Mouse (Mus musculus) frontal cortex, postnatal 14 days (tissue): Measurements from ENCODE around the gene Atp6v1e2.
A peak's percentile ranks its signal among the peaks of the same experiment; 100 is the strongest.

Experiments used
- DNase-seq, 2 experiments: peaks; one replicate each; pipeline ENCODE4 v3.0.0; 2022; ENCODE audit warnings: low spot score in 2 of 2

Gene Atp6v1e2

GRCm38 (mm10) chr17:86964502-86964901, 16.8 kb upstream of the Atp6v1e2 start:
- DNase-seq, result peak; percentile 47 to 71

- DNase-seq, result no peak
These were observed 16.3 kb upstream of the Atp6v1e2 start for GRCm38 (mm10) chr17:86964041-86964440.

GRCm38 (mm10) chr17:86963586-86963902, 15.8 kb upstream of the Atp6v1e2 start:
- no peak for DNase-seq

GRCm38 (mm10) chr17:86962894-86963585, 15.3 kb upstream of the Atp6v1e2 start, which contains the start of gene Rhoq:
Rhoq (plus strand) TSS chr17:86963082.
- DNase-seq, result peak; percentile 78

GRCm38 (mm10) chr17:86962297-86962893, 14.7 kb upstream of the Atp6v1e2 start:
- peak; percentile 80 to 82 for DNase-seq

- no peak for DNase-seq
These were observed 13.7 kb upstream of the Atp6v1e2 start for GRCm38 (mm10) chr17:86961301-86961841.

- no peak for DNase-seq
These were observed 10.3 kb upstream of the Atp6v1e2 start for GRCm38 (mm10) chr17:86957968-86958367.

GRCm38 (mm10) chr17:86957239-86957638, 9.5 kb upstream of the Atp6v1e2 start:
- DNase-seq, result no peak

- no peak for DNase-seq
These were observed 1.1 kb upstream of the Atp6v1e2 start for GRCm38 (mm10) chr17:86948801-86949200.

GRCm38 (mm10) chr17:86946078-86946477, 1.6 kb downstream of the Atp6v1e2 start:
- no peak for DNase-seq

- no peak for DNase-seq
These were observed 4.5 kb downstream of the Atp6v1e2 start for GRCm38 (mm10) chr17:86943158-86943557.

- DNase-seq, result no peak
These were observed 5.6 kb downstream of the Atp6v1e2 start for GRCm38 (mm10) chr17:86942112-86942511.

- DNase-seq, result no peak
These were observed 9.0 kb downstream of the Atp6v1e2 start for GRCm38 (mm10) chr17:86938683-86939082.

- DNase-seq, result peak; percentile 55 to 64
These were observed 10.1 kb downstream of the Atp6v1e2 start for GRCm38 (mm10) chr17:86937497-86938155.

GRCm38 (mm10) chr17:86937064-86937463, 10.6 kb downstream of the Atp6v1e2 start:
- no peak for DNase-seq

GRCm38 (mm10) chr17:86932896-86933295, 14.8 kb downstream of the Atp6v1e2 start:
- no peak for DNase-seq

- DNase-seq, result no peak
These were observed 17.7 kb downstream of the Atp6v1e2 start for GRCm38 (mm10) chr17:86929981-86930380.

- no peak for DNase-seq
These were observed 18.3 kb downstream of the Atp6v1e2 start for GRCm38 (mm10) chr17:86929355-86929754.

GRCm38 (mm10) chr17:86926836-86927235, 20.9 kb downstream of the Atp6v1e2 start:
- no peak for DNase-seq

GRCm38 (mm10) chr17:86924679-86925078, 23.0 kb downstream of the Atp6v1e2 start:
- DNase-seq, result no peak

GRCm38 (mm10) chr17:86919729-86920128, 28.0 kb downstream of the Atp6v1e2 start:
- DNase-seq, result no peak

GRCm38 (mm10) chr17:86918786-86919185, 28.9 kb downstream of the Atp6v1e2 start:
- DNase-seq, result no peak

- no peak for DNase-seq
These were observed 30.6 kb downstream of the Atp6v1e2 start, which contains the start of gene Tmem247 for GRCm38 (mm10) chr17:86917048-86917447. Tmem247 (plus strand) TSS chr17:86917348.
